Mouse (Mus musculus): Measurements from ENCODE around the gene Col24a1. TPM values are rescaled to one million over a fixed set of nuclear protein-coding genes. Genes with fewer than 3 reads are reported as not detected.

Gene Col24a1
- polyA plus RNA-seq (2015; fragmentation: Nextera tagmentation; extraction: Ambion mirVana), result 0.27 and 0.39 TPM in 2 replicates

DNA sequence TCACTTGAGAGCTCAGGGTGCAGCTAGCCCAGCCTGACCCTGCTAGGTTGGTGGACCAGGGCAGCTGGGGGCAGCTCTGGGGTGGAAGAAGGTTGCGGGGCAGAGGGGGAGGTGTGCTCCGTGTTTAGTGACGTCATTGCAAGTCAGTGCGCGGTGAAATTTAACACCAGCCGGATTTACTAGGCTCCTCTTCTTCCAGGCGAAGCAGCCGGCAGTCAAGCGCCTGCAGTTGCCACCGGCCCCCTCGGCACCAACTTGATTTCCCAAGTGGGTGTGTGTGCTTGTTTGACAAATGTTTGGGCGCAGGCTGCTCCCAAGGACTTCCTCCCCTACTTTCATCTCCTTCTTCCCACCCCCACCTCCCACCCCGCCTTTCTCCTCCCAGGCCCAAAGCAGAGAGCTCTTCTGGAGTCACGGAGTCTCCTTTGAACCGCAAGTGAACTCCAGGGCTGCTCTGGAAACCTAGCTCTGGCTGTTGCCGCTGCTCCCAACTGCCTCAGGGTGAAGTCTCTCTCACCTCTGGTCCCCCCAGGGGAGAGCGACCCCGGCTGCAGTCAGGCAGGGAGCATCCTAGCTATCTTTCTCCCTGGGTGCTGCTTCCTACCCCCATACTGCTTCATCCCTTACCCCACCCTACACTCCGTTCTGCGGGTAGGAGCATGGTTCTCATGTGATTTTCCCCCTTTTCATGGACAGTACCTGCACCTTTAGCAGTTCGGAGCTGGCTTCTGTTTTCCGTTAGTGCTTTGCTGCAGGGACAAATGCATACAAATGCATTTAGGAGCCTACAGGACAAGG is at the start of gene Col24a1:
TSS of gene Col24a1 (plus strand) at position 136 of the 798 bp plus-strand sequence.
- Histone ChIP-seq H3K4me2 (ENCODE audit: low read length) (peak within 1 kb of the TSS; percentile 65), H3K27me3 (replicated peaks; ENCODE audit: control insufficient read depth, insufficient read depth, low read length) (no peaks in the 10 kb centered on the region), H3K9me3 (ENCODE audit: control insufficient read depth, low read length) (no peaks in the 10 kb centered on the region), H3K9ac (replicated peaks; ENCODE audit: low read depth, low read length) (peak within 1 kb of the TSS; percentile 48), H3K4me3 (replicated peaks; ENCODE audit: low read length) (peak within 1 kb of the TSS; percentile 38), H3K27ac (ENCODE audit: low read length) (no peak within 1 kb of the TSS), H3K36me3 (ENCODE audit: control insufficient read depth, insufficient read depth) (no peaks in the 10 kb centered on the region), H3K4me1 (replicated peaks; ENCODE audit: control insufficient read depth, insufficient read depth, low read length) (peaks cover 16% of the 10 kb centered on the region)
- 2% methylated on average over 22 of the region's 22 CpGs for WGBS
- ATAC-seq, result peak; percentile 62

DNA sequence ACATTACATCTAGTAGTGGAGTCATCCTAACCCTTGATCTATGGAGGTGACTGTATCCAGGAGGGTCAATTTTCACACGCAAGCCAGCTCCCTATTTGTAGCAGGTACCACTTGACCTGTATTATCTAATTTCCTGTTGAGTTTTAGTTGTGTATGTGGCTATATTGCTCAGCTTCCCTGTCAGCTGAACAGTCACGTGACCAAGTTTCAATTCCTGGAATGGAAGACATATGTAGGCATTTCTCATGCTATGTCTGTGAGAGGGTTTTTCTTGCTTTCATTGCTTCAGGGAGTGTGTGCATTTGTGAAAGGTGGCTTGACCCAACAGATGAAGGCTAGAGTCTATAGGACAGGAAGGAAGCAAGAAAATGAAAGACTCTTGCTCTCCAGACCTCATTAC is 44.2 kb upstream of the Col24a1 start:
- WGBS, result 97% methylated on average over 2 of the region's 2 CpGs
- no peaks in the 10 kb centered on the region for H3K9me3 ChIP-seq (ENCODE audit: control insufficient read depth, low read length)
- H3K27me3 ChIP-seq (replicated peaks; ENCODE audit: control insufficient read depth, insufficient read depth, low read length), result no peaks in the 10 kb centered on the region
- no peak overlapping the region for H3K4me3 ChIP-seq (replicated peaks; ENCODE audit: low read length)
- no peaks in the 10 kb centered on the region for H3K36me3 ChIP-seq (ENCODE audit: control insufficient read depth, insufficient read depth)
- H3K4me2 ChIP-seq (ENCODE audit: low read length), result no peak overlapping the region
- H3K4me1 ChIP-seq (replicated peaks; ENCODE audit: control insufficient read depth, insufficient read depth, low read length), result no peaks in the 10 kb centered on the region
- H3K9ac ChIP-seq (replicated peaks; ENCODE audit: low read depth, low read length), result no peak overlapping the region
- no peak for ATAC-seq
- no peak overlapping the region for H3K27ac ChIP-seq (ENCODE audit: low read length)

DNA sequence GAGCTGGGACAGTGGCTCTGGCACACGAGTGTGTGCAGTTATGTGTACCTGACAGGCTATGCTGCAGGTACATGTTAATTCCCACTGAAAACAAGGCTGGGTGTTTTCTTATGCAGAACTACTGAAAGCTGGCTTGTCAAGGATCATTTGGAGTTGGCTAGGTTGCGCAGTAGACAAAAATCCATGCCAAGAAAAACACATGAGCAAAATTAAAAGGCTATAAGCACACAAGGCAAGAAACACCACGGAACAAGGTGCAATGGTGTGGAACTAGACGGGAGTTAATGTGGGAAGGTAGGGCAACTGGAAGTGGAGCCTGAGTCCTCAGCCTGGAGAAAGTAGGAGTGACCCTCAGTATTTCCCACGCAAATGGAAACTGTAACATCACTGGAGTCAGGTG is 39.2 kb upstream of the Col24a1 start:
- Histone ChIP-seq H3K4me3 (replicated peaks; ENCODE audit: low read length) (no peak overlapping the region), H3K9me3 (ENCODE audit: control insufficient read depth, low read length) (no peaks in the 10 kb centered on the region), H3K27me3 (replicated peaks; ENCODE audit: control insufficient read depth, insufficient read depth, low read length) (no peaks in the 10 kb centered on the region), H3K27ac (ENCODE audit: low read length) (no peak overlapping the region), H3K4me1 (replicated peaks; ENCODE audit: control insufficient read depth, insufficient read depth, low read length) (no peaks in the 10 kb centered on the region), H3K4me2 (ENCODE audit: low read length) (no peak overlapping the region), H3K9ac (replicated peaks; ENCODE audit: low read depth, low read length) (no peak overlapping the region), H3K36me3 (ENCODE audit: control insufficient read depth, insufficient read depth) (no peaks in the 10 kb centered on the region)
- ATAC-seq, result no peak
- 86% methylated on average over 5 of the region's 5 CpGs for WGBS

DNA sequence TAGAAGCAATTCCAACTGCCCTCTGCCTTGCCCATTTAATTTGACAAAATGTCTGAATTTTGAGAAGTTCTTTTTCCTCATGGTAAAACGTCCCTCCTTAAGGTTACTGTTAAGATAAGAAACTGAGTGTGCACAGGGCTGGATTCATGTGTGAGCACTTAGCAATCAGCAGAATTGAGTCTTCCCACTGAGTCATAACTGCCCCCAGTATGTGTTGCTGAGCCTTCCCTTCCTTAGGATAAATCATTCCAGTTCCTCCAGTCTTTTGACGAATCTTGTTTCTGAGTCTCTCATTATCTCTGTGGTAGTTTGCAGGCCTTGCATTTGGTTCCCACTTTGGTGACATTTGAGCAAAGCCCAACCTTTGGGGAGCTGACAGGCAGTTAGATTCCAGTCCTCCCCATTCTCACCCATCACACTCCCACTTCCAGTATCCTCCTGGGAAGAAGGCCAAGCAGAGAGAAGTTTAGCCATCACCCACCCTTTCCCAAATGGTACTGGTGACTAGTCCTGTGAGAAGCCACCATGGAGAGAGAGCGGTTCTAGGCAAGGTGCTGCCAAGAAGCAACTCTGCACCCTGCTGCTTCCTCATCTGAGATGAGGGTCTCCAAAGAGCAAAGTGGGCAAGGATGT is 37.4 kb upstream of the Col24a1 start:
- no peak overlapping the region for H3K4me3 ChIP-seq (replicated peaks; ENCODE audit: low read length)
- ATAC-seq, result no peak
- no peaks in the 10 kb centered on the region for H3K36me3 ChIP-seq (ENCODE audit: control insufficient read depth, insufficient read depth)
- no peaks in the 10 kb centered on the region for H3K27me3 ChIP-seq (replicated peaks; ENCODE audit: control insufficient read depth, insufficient read depth, low read length)
- H3K9me3 ChIP-seq (ENCODE audit: control insufficient read depth, low read length), result no peaks in the 10 kb centered on the region
- WGBS, result 91% methylated on average over 3 of the region's 3 CpGs
- no peak overlapping the region for H3K9ac ChIP-seq (replicated peaks; ENCODE audit: low read depth, low read length)
- H3K4me1 ChIP-seq (replicated peaks; ENCODE audit: control insufficient read depth, insufficient read depth, low read length), result no peaks in the 10 kb centered on the region
- H3K4me2 ChIP-seq (ENCODE audit: low read length), result no peak overlapping the region
- H3K27ac ChIP-seq (ENCODE audit: low read length), result no peak overlapping the region

DNA sequence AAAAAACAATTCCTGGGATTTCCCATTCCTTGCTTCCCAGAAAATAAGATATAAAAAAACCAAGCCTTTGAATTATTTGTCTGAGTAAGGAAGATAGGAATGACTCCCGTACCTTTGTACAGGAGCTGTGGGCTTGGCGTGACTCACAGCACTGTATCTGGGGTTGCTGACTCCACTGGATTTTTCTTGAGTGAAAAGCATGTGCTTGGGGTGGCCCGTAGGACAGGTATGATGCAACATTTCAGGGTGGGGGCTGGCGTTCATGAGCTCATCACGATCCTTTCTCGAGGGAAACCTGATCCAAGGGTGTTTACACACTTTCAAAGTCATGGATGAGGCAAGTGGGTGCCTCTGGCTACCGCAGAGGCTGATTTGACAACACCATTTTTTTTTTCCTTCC is 35.6 kb upstream of the Col24a1 start:
- Histone ChIP-seq H3K4me1 (replicated peaks; ENCODE audit: control insufficient read depth, insufficient read depth, low read length) (no peaks in the 10 kb centered on the region), H3K9ac (replicated peaks; ENCODE audit: low read depth, low read length) (no peak overlapping the region), H3K36me3 (ENCODE audit: control insufficient read depth, insufficient read depth) (no peaks in the 10 kb centered on the region), H3K27ac (ENCODE audit: low read length) (no peak overlapping the region), H3K27me3 (replicated peaks; ENCODE audit: control insufficient read depth, insufficient read depth, low read length) (no peaks in the 10 kb centered on the region), H3K4me3 (replicated peaks; ENCODE audit: low read length) (no peak overlapping the region), H3K4me2 (ENCODE audit: low read length) (no peak overlapping the region), H3K9me3 (ENCODE audit: control insufficient read depth, low read length) (no peaks in the 10 kb centered on the region)
- WGBS, result 89% methylated on average over 7 of the region's 7 CpGs
- no peak for ATAC-seq

DNA sequence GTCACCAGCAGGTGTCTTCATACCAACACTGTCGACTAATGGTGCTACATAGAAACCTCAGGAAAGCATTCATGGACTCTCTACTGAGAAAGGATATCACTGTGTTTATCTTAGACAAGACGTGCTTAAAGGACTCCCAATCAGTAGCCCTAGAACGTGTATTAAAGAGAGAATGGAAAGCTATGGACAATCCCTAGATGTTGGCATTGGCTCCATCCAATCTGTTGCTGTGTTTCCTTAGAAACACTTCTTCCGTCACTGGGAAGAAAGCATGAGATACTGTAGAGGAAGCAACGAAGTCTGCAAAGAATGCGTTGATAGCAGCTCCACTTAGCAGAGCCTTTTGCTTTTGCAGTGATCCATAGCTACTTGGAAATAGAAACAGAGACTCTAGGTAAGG is 32.6 kb upstream of the Col24a1 start:
- no peaks in the 10 kb centered on the region for H3K27me3 ChIP-seq (replicated peaks; ENCODE audit: control insufficient read depth, insufficient read depth, low read length)
- H3K4me2 ChIP-seq (ENCODE audit: low read length), result no peak overlapping the region
- ATAC-seq, result no peak
- WGBS, result 91% methylated on average over 6 of the region's 6 CpGs
- H3K36me3 ChIP-seq (ENCODE audit: control insufficient read depth, insufficient read depth), result no peaks in the 10 kb centered on the region
- H3K27ac ChIP-seq (ENCODE audit: low read length), result no peak overlapping the region
- no peaks in the 10 kb centered on the region for H3K4me1 ChIP-seq (replicated peaks; ENCODE audit: control insufficient read depth, insufficient read depth, low read length)
- H3K4me3 ChIP-seq (replicated peaks; ENCODE audit: low read length), result no peak overlapping the region
- no peak overlapping the region for H3K9ac ChIP-seq (replicated peaks; ENCODE audit: low read depth, low read length)
- no peaks in the 10 kb centered on the region for H3K9me3 ChIP-seq (ENCODE audit: control insufficient read depth, low read length)

DNA sequence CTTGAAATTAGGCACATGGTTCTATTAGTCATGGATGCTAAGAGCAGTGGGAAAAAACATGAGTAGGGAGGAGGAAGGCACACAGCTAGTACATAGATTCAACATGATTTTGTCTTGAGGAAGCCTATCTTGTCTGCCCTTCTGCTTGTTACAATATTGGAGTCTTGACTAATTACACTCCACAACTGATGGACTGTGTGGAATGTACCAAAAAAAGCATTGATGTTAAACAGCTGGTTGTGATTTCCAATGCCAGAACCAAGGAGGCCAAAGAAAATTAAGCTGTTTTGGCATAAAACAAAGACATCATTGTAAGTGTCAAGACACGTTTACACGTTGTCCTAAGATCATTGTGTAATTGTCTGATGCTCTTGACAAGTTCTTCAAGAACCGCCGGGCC is 29.1 kb upstream of the Col24a1 start:
- H3K27me3 ChIP-seq (replicated peaks; ENCODE audit: control insufficient read depth, insufficient read depth, low read length), result no peaks in the 10 kb centered on the region
- H3K4me3 ChIP-seq (replicated peaks; ENCODE audit: low read length), result no peak overlapping the region
- H3K9ac ChIP-seq (replicated peaks; ENCODE audit: low read depth, low read length), result no peak overlapping the region
- WGBS, result 81% methylated on average over 4 of the region's 4 CpGs
- H3K36me3 ChIP-seq (ENCODE audit: control insufficient read depth, insufficient read depth), result no peaks in the 10 kb centered on the region
- no peak for ATAC-seq
- no peak overlapping the region for H3K4me2 ChIP-seq (ENCODE audit: low read length)
- H3K9me3 ChIP-seq (ENCODE audit: control insufficient read depth, low read length), result no peaks in the 10 kb centered on the region
- no peak overlapping the region for H3K27ac ChIP-seq (ENCODE audit: low read length)
- H3K4me1 ChIP-seq (replicated peaks; ENCODE audit: control insufficient read depth, insufficient read depth, low read length), result no peaks in the 10 kb centered on the region

DNA sequence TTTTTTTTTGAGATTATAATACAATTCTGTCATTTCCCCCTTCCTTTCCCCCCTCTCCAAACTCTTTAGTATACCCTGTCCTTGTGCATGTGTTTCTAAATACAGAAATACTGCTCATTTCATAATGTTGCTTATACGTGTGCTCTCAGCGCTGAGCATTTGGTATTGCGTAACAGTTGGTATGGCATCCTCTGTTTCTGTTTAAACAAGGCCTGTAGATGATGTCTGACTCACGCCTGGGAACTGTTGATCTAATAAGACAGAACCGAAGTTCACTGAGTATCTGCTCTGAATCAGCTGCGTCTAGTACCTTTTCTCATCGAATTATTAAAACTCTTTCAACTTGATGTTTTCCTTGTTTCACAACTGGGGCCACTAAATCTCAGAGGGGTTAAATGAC is 24.2 kb upstream of the Col24a1 start:
- Histone ChIP-seq H3K27ac (ENCODE audit: low read length) (no peak overlapping the region), H3K9me3 (ENCODE audit: control insufficient read depth, low read length) (no peaks in the 10 kb centered on the region), H3K4me2 (ENCODE audit: low read length) (no peak overlapping the region), H3K9ac (replicated peaks; ENCODE audit: low read depth, low read length) (no peak overlapping the region), H3K36me3 (ENCODE audit: control insufficient read depth, insufficient read depth) (no peaks in the 10 kb centered on the region), H3K27me3 (replicated peaks; ENCODE audit: control insufficient read depth, insufficient read depth, low read length) (no peaks in the 10 kb centered on the region), H3K4me1 (replicated peaks; ENCODE audit: control insufficient read depth, insufficient read depth, low read length) (no peaks in the 10 kb centered on the region), H3K4me3 (replicated peaks; ENCODE audit: low read length) (no peak overlapping the region)
- WGBS, result 83% methylated on average over 7 of the region's 7 CpGs
- ATAC-seq, result 0 out of 2 replicates have a peak, but pooled peaks have one; percentile 33

DNA sequence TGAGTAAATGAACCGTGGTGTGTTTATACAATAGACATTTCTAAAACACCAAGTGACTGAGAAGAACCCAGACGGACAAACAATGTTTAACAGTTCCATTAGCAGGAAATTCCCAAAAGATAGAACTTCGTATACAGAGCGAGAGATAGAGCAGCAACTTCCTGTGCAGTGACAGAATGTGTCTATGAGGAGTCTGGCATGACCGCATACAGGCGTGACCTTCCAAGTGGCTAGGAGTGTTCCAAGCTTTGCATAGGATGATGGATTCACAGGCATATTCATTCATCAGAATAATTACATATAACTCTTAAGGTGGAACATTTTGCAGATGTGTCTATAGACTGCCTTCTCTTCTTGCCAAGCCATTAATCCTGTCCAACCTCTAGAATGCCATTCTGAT is 18.1 kb upstream of the Col24a1 start:
- Histone ChIP-seq H3K4me3 (replicated peaks; ENCODE audit: low read length) (no peak overlapping the region), H3K9me3 (ENCODE audit: control insufficient read depth, low read length) (no peaks in the 10 kb centered on the region), H3K27me3 (replicated peaks; ENCODE audit: control insufficient read depth, insufficient read depth, low read length) (no peaks in the 10 kb centered on the region), H3K4me2 (ENCODE audit: low read length) (no peak overlapping the region), H3K27ac (ENCODE audit: low read length) (no peak overlapping the region), H3K4me1 (replicated peaks; ENCODE audit: control insufficient read depth, insufficient read depth, low read length) (no peaks in the 10 kb centered on the region), H3K36me3 (ENCODE audit: control insufficient read depth, insufficient read depth) (no peaks in the 10 kb centered on the region), H3K9ac (replicated peaks; ENCODE audit: low read depth, low read length) (no peak overlapping the region)
- ATAC-seq, result no peak
- WGBS, result 86% methylated on average over 6 of the region's 6 CpGs

Measured in forebrain, embryonic 16.5 days (tissue).